Mouse (Mus musculus): Measurements from ENCODE around the gene Adcy2. TPM values are rescaled to one million over a fixed set of nuclear protein-coding genes. Genes with fewer than 3 reads are reported as not detected.

Adcy2 gene
- polyA plus RNA-seq, 1 experiment, result 3.8 TPM

DNA sequence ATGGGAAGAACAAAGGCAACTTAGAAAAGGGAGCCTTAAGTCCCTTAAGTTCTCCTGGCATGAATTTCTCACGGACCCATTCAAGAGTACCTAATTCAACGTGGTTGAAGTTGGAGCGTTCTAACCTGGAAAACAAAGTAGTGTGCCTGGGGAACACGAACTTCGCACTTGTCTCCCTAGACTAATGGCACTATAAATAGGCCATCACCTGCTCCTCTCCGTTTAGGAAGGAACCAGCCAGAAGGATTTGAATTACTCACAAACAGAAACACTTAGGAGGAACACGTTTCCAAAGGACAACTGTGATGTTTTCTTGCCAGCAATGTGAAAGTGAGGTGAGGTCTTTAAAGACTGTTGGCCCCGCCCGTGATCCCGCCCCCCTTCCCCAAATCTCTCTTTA is 2.0 kb downstream of the Adcy2 start:
- H3K4me3 ChIP-seq (replicated peaks; ENCODE audit: control insufficient read depth, low read depth, low read length), result no peak overlapping the region
- no peaks in the 10 kb centered on the region for H3K4me1 ChIP-seq (ENCODE audit: control insufficient read depth, insufficient read depth, low read length)
- H3K27ac ChIP-seq (ENCODE audit: control insufficient read depth, insufficient read depth, low read depth, low read length, poor library complexity), result no peak overlapping the region
- 32% methylated on average over 10 of the region's 10 CpGs for WGBS
- TF ChIP-seq CTCF (IDR thresholded peaks at IDR 0.05; ENCODE audit: control insufficient read depth, insufficient read depth, low read length), result no peak
- TF ChIP-seq POLR2A (IDR thresholded peaks at IDR 0.05; ENCODE audit: borderline replicate concordance, control insufficient read depth, low read depth, low read length), result no peak

DNA sequence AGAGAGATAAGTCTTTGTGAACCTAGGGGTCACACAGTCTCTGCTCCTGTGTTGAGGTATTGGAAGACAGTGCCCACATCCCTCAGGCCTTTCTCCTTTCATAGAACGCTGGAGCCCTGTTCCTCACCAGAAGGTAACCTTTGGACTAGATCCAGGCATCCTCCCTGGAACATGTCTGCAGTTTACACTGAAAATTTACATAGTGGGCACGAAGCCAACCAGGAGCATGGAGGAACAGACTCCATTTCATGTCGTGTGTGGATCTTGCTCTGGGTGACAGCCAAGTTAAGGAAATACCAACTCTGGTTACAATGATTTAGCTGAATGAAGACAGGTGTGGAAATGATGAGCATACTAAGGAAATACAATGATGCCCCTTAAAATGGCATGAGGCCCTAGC is 2.7 kb downstream of the Adcy2 start:
- Histone ChIP-seq H3K4me3 (replicated peaks; ENCODE audit: control insufficient read depth, low read depth, low read length) (no peak overlapping the region), H3K27ac (ENCODE audit: control insufficient read depth, insufficient read depth, low read depth, low read length, poor library complexity) (no peak overlapping the region), H3K4me1 (ENCODE audit: control insufficient read depth, insufficient read depth, low read length) (no peaks in the 10 kb centered on the region)
- TF ChIP-seq CTCF (IDR thresholded peaks at IDR 0.05; ENCODE audit: control insufficient read depth, insufficient read depth, low read length) (no peak), POLR2A (IDR thresholded peaks at IDR 0.05; ENCODE audit: borderline replicate concordance, control insufficient read depth, low read depth, low read length) (no peak)
- 66% methylated on average over 3 of the region's 3 CpGs for WGBS

DNA sequence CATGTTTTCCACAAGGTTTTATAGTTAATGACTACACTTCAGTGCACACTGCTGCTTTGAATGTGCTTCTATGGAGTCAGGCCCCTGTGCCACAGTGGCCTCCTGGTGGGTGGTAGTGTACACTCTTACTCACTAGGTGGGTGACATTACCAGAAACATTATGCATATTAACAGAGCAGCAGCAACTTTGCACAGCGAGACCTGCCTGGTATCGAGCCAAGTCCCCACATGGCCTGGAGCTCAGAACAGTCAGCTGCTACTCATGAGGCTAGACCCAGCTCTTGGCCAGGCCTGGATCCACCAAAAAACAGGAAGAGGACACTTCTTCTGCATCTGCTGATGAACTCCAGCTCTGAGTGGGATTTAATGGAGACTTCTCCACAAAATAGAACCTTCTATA is 13.6 kb downstream of the Adcy2 start:
- Histone ChIP-seq H3K4me1 (ENCODE audit: control insufficient read depth, insufficient read depth, low read length) (no peaks in the 10 kb centered on the region), H3K4me3 (replicated peaks; ENCODE audit: control insufficient read depth, low read depth, low read length) (no peak overlapping the region), H3K27ac (ENCODE audit: control insufficient read depth, insufficient read depth, low read depth, low read length, poor library complexity) (no peak overlapping the region)
- WGBS, result 73% methylated on average over 2 of the region's 2 CpGs
- TF ChIP-seq POLR2A (IDR thresholded peaks at IDR 0.05; ENCODE audit: borderline replicate concordance, control insufficient read depth, low read depth, low read length) (no peak), CTCF (IDR thresholded peaks at IDR 0.05; ENCODE audit: control insufficient read depth, insufficient read depth, low read length) (no peak)

DNA sequence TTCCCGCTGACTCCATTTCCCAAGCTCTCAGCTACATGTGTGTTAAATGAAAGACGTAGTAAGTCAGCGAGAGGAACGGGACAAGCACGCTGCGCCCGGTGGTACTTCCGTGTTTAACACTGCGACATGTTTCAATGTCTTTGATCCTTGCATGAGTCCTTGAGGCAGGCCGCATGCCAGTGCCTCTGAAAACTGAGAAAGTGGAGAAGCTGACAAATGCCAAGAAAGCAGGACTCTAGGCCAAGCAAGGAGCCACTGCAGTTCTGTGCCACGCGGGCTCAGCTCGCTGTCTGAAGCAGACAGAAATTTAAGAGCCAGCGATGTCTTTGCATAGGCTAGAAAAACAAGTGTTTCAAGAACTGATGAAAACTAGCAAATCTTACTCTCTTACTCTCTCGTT is 15.3 kb downstream of the Adcy2 start:
- H3K4me3 ChIP-seq (replicated peaks; ENCODE audit: control insufficient read depth, low read depth, low read length), result no peak overlapping the region
- no peak overlapping the region for H3K27ac ChIP-seq (ENCODE audit: control insufficient read depth, insufficient read depth, low read depth, low read length, poor library complexity)
- no peak for TF ChIP-seq POLR2A (IDR thresholded peaks at IDR 0.05; ENCODE audit: borderline replicate concordance, control insufficient read depth, low read depth, low read length)
- no peak for TF ChIP-seq CTCF (IDR thresholded peaks at IDR 0.05; ENCODE audit: control insufficient read depth, insufficient read depth, low read length)
- WGBS, result 84% methylated on average over 15 of the region's 15 CpGs
- H3K4me1 ChIP-seq (ENCODE audit: control insufficient read depth, insufficient read depth, low read length), result no peaks in the 10 kb centered on the region

DNA sequence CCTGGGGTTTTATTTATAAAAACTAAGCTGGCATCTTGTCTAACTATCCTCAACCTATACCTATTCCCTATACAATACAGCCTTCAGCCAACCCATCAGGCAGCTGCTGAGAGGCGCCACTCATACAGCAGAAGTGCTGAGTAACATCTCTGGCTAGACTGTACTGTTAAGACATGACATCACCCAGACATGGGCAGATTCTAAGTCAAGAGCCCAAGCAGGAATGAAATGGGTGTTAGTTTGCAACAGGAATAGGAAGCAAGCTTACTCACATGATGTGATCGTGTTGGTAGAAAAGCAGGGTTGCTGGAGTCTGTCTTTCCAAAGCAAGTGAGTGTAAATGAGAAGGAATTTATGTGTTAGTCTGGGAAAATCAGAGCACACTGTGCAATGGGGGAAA is 18.3 kb downstream of the Adcy2 start:
- Histone ChIP-seq H3K4me3 (replicated peaks; ENCODE audit: control insufficient read depth, low read depth, low read length) (no peak overlapping the region), H3K4me1 (ENCODE audit: control insufficient read depth, insufficient read depth, low read length) (no peaks in the 10 kb centered on the region), H3K27ac (ENCODE audit: control insufficient read depth, insufficient read depth, low read depth, low read length, poor library complexity) (no peak overlapping the region)
- TF ChIP-seq CTCF (IDR thresholded peaks at IDR 0.05; ENCODE audit: control insufficient read depth, insufficient read depth, low read length) (no peak), POLR2A (IDR thresholded peaks at IDR 0.05; ENCODE audit: borderline replicate concordance, control insufficient read depth, low read depth, low read length) (no peak)
- WGBS, result 81% methylated on average over 2 of the region's 2 CpGs

DNA sequence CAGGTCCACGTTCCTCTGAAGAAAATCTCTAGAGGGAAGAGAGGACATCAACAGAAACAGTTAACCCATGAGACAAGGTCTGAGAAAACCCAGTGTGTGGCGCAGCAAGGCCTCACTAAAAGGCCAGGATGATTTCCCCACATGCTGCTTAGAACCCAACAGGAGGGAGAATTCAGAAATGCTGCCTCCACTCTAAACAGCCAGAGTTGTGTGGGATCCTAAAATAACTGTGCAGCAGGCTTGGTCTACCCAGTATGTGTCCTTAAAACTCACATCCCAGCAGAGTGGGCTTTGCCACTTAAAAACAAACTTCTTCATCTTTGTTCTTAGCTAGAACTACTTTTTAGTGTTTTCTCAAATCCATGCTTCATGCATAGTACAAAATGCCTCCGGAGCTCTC is 26.2 kb downstream of the Adcy2 start:
- Histone ChIP-seq H3K4me1 (ENCODE audit: control insufficient read depth, insufficient read depth, low read length) (no peaks in the 10 kb centered on the region), H3K27ac (ENCODE audit: control insufficient read depth, insufficient read depth, low read depth, low read length, poor library complexity) (no peak overlapping the region), H3K4me3 (replicated peaks; ENCODE audit: control insufficient read depth, low read depth, low read length) (no peak overlapping the region)
- 52% methylated on average over 3 of the region's 3 CpGs for WGBS
- TF ChIP-seq CTCF (IDR thresholded peaks at IDR 0.05; ENCODE audit: control insufficient read depth, insufficient read depth, low read length), result no peak
- no peak for TF ChIP-seq POLR2A (IDR thresholded peaks at IDR 0.05; ENCODE audit: borderline replicate concordance, control insufficient read depth, low read depth, low read length)

DNA sequence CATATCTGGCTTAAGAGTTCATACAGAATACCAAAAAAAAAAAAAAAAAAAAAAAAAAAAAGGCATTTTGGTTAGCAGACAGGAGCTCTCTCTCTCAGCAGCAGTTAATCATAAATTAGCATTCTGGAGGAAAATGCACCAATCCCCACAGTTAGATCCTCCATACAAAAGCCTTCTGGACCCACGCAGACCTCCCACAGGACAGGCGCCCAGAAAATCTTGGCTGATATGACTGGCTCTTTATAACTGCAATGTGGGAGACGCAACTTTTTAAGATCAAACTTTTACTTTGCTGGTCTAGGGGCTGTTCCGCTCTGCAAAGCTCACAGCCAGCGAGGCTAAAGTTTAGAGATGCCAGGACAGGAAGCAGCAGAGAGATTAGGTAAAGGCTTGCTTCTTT is 37.8 kb downstream of the Adcy2 start:
- TF ChIP-seq POLR2A (IDR thresholded peaks at IDR 0.05; ENCODE audit: borderline replicate concordance, control insufficient read depth, low read depth, low read length) (no peak), CTCF (IDR thresholded peaks at IDR 0.05; ENCODE audit: control insufficient read depth, insufficient read depth, low read length) (no peak)

DNA sequence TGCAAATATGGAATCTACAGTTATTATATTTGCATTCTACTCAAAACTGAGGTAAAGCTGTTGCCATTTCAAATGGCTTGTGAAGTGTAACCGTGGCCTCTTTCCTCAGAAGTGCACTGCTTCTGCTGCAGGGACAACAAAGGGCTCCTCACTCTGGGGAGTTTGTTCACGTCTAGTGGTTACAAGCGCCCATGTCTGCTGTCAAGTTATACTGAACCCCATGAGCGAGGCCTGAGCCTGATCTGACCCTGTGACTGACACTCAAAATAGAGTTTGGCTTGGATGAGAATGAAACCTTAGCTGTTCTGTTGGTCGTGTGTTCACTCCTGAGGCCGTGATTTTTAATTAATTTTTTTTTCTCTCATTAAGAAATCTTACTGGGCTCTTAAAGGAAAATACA is 38.8 kb downstream of the Adcy2 start:
- no peak overlapping the region for H3K27ac ChIP-seq (ENCODE audit: control insufficient read depth, insufficient read depth, low read depth, low read length, poor library complexity)
- no peak overlapping the region for H3K4me3 ChIP-seq (replicated peaks; ENCODE audit: control insufficient read depth, low read depth, low read length)
- WGBS, result 74% methylated on average over 6 of the region's 6 CpGs
- no peak for TF ChIP-seq CTCF (IDR thresholded peaks at IDR 0.05; ENCODE audit: control insufficient read depth, insufficient read depth, low read length)
- no peaks in the 10 kb centered on the region for H3K4me1 ChIP-seq (ENCODE audit: control insufficient read depth, insufficient read depth, low read length)

More for the DNA sequence above, 37.8 kb downstream of the Adcy2 start:
- WGBS, result 81% methylated on average over 5 of the region's 5 CpGs
- H3K27ac ChIP-seq (ENCODE audit: control insufficient read depth, insufficient read depth, low read depth, low read length, poor library complexity), result no peak overlapping the region
- H3K4me1 ChIP-seq (ENCODE audit: control insufficient read depth, insufficient read depth, low read length), result no peaks in the 10 kb centered on the region
- H3K4me3 ChIP-seq (replicated peaks; ENCODE audit: control insufficient read depth, low read depth, low read length), result no peak overlapping the region

DNA sequence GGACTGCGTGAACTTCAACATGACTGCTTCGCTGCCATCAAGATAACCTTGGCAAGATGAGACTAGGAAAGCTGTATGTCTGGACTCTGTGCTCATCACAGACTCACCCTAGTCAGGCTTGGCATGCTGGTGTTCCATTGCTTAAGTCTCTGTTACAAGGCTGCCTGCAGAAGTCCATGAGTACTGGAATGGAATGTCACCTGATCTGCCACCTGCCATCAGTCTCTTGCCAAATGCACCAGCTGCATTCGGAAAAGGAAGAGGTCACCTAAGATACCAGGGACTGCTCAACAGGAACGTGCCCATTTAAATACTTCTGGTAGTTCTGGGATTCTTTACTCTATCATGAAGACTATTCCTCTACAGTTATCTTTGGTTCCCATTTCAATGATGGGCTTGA is 39.9 kb downstream of the Adcy2 start:
- no peak for TF ChIP-seq POLR2A (IDR thresholded peaks at IDR 0.05; ENCODE audit: borderline replicate concordance, control insufficient read depth, low read depth, low read length)
- TF ChIP-seq CTCF (IDR thresholded peaks at IDR 0.05; ENCODE audit: control insufficient read depth, insufficient read depth, low read length), result no peak
- 69% methylated on average over 4 of the region's 4 CpGs for WGBS
- Histone ChIP-seq H3K4me3 (replicated peaks; ENCODE audit: control insufficient read depth, low read depth, low read length) (no peak overlapping the region), H3K27ac (ENCODE audit: control insufficient read depth, insufficient read depth, low read depth, low read length, poor library complexity) (no peak overlapping the region), H3K4me1 (ENCODE audit: control insufficient read depth, insufficient read depth, low read length) (no peaks in the 10 kb centered on the region)

Measured in bone marrow, adult 2 months (tissue).